Mouse (Mus musculus) hindbrain, embryonic 13.5 days (tissue): Measurements from ENCODE around the gene Lifr. TPM values are rescaled to one million over a fixed set of nuclear protein-coding genes. Genes with fewer than 3 reads are reported as not detected.

ENCODE experiments used
- ATAC-seq: fragments of 200-750 bp; cut with Nextera tagmentation; 2 replicates; pipeline ENCODE4 v1.8.0; 2017; ENCODE audit warnings: moderate TSS enrichment; ENCODE audit not compliant: low FRiP score
- H3K27ac ChIP-seq: fragments of 300-500 bp; sonication (generic); 2 replicates; pipeline ENCODE4 v1.5.1; 2015; ENCODE audit warnings: inconsistent platforms, mild to moderate bottlenecking, moderate library complexity
- H3K27me3 ChIP-seq: fragments of 300-500 bp; sonication (generic); 2 replicates; pipeline ENCODE4 v1.6.1; 2015; ENCODE audit warnings: mild to moderate bottlenecking, inconsistent platforms
- H3K36me3 ChIP-seq: fragments of 300-500 bp; sonication (generic); 2 replicates; pipeline ENCODE4 v1.6.1; 2015; ENCODE audit warnings: mild to moderate bottlenecking, inconsistent platforms
- H3K4me1 ChIP-seq: fragments of 300-500 bp; sonication (generic); replicated peaks from 2 replicates; pipeline ENCODE4 v1.6.1; 2015; ENCODE audit warnings: inconsistent platforms
- H3K4me2 ChIP-seq: fragments of 300-500 bp; sonication (generic); 2 replicates; pipeline ENCODE4 v1.6.1; 2015; ENCODE audit warnings: inconsistent platforms, mild to moderate bottlenecking, moderate library complexity
- H3K4me3 ChIP-seq: fragments of 300-500 bp; sonication (generic); 2 replicates; pipeline ENCODE4 v1.5.1; 2015; ENCODE audit warnings: mild to moderate bottlenecking, inconsistent platforms
- H3K9ac ChIP-seq: fragments of 300-500 bp; sonication (generic); 2 replicates; pipeline ENCODE4 v1.6.1; 2015; ENCODE audit warnings: mild to moderate bottlenecking, inconsistent platforms
- H3K9me3 ChIP-seq: fragments of 300-500 bp; sonication (generic); 2 replicates; pipeline ENCODE4 v1.6.1; 2016; ENCODE audit warnings: inconsistent platforms
- WGBS: fragments of 180-500 bp; shearing (Covaris S2); methylation state at CpG from one replicate; pipeline ENCODE4 v1.1.7; 2015; 5-methylcytosine and 5-hydroxymethylcytosine counted together
- polyA plus RNA-seq: library from polyadenylated mRNA; unstranded; fragments of >200 nt; fragmentation: Nextera tagmentation; extraction: Ambion mirVana; gene quantifications from 2 replicates; pipeline ENCODE4 v1.2.1, GENCODE M21; 2015

Gene Lifr
- polyA plus RNA-seq, 1 experiment from 2014 or later = 19.1 TPM

- Histone ChIP-seq H3K9ac (no peak overlapping the region), H3K27me3 (peaks cover 11% of the 10 kb centered on the region; the same call in 1 of the 2 replicates), H3K4me3 (no peak overlapping the region), H3K4me2 (no peak overlapping the region), H3K27ac (no peak overlapping the region), H3K4me1 (peaks cover 20% of the 10 kb centered on the region), H3K36me3 (no peaks in the 10 kb centered on the region), H3K9me3 (no peaks in the 10 kb centered on the region)
- no peak for ATAC-seq
- WGBS = 56% methylated on average over 11 of the region's 11 CpGs
Measured at GRCm38 (mm10) chr15:7134454-7135052, 44.1 kb downstream of the Lifr start.

DNA sequence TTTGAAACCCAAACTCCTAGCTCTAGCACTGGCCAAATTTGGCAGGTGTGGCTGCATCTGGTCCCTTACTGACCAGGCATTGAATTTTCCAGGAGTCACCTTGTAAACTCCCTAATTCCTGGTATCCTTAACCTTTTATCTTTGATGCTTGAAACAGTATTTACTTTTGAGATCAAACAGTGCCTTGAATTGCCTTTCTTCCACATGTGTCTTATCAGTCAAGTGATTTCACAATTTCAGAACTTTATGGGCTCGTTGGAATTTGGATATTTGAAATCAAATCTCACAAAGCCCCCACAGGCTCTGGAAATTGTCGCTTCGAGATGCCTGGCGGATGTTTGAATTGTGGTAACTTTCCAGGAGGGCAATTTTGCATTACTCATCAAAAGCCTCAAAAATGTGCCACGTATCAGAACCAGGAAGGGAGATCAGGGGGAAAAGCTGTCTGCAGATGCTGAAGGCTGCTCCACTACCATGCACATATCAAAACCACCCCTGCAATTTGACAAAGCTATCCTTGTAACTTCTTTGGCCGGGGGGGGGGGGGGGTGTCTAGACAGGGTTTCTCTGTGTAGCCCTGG is 45.7 kb downstream of the Lifr start:
- Histone ChIP-seq H3K27ac (no peak overlapping the region), H3K9ac (no peak overlapping the region), H3K4me1 (peaks cover 7% of the 10 kb centered on the region), H3K4me3 (no peak overlapping the region), H3K36me3 (no peaks in the 10 kb centered on the region), H3K27me3 (peaks cover 8% of the 10 kb centered on the region; the same call in 1 of the 2 replicates), H3K4me2 (no peak overlapping the region), H3K9me3 (no peaks in the 10 kb centered on the region)
- 89% methylated on average over 6 of the region's 6 CpGs for WGBS
- ATAC-seq = no peak

- Histone ChIP-seq H3K9me3 (no peaks in the 10 kb centered on the region), H3K27ac (no peak overlapping the region), H3K4me2 (no peak overlapping the region), H3K4me3 (no peak overlapping the region), H3K4me1 (no peaks in the 10 kb centered on the region), H3K9ac (no peak overlapping the region), H3K27me3 (0 out of 2 replicates have a peak, but pooled peaks cover 2% of the 10 kb centered on the region), H3K36me3 (no peaks in the 10 kb centered on the region)
- no peak for ATAC-seq
- WGBS = 89% methylated on average over 10 of the region's 10 CpGs
Measured at GRCm38 (mm10) chr15:7136912-7137311, 46.5 kb downstream of the Lifr start.

- H3K4me1 ChIP-seq = no peaks in the 10 kb centered on the region
- H3K36me3 ChIP-seq = no peaks in the 10 kb centered on the region
- ATAC-seq = no peak
- no peak overlapping the region for H3K4me3 ChIP-seq
- no peaks in the 10 kb centered on the region for H3K9me3 ChIP-seq
- H3K9ac ChIP-seq = no peak overlapping the region
- no peak overlapping the region for H3K27ac ChIP-seq
- H3K27me3 ChIP-seq = 0 out of 2 replicates have a peak, but pooled peaks cover 2% of the 10 kb centered on the region
- 85% methylated on average over 12 of the region's 12 CpGs for WGBS
- no peak overlapping the region for H3K4me2 ChIP-seq
Measured at GRCm38 (mm10) chr15:7137607-7138006, 47.2 kb downstream of the Lifr start.

- Histone ChIP-seq H3K36me3 (no peaks in the 10 kb centered on the region), H3K27ac (no peak overlapping the region), H3K9me3 (no peaks in the 10 kb centered on the region), H3K4me2 (no peak overlapping the region), H3K9ac (no peak overlapping the region), H3K27me3 (no peaks in the 10 kb centered on the region), H3K4me1 (no peaks in the 10 kb centered on the region), H3K4me3 (no peak overlapping the region)
- WGBS = 95% methylated on average over 14 of the region's 14 CpGs
- ATAC-seq = no peak
Measured at GRCm38 (mm10) chr15:7138471-7138870, 48.1 kb downstream of the Lifr start.

- Histone ChIP-seq H3K36me3 (no peaks in the 10 kb centered on the region), H3K4me2 (no peak overlapping the region), H3K4me3 (no peak overlapping the region), H3K27ac (no peak overlapping the region), H3K9ac (no peak overlapping the region), H3K9me3 (no peaks in the 10 kb centered on the region), H3K27me3 (no peaks in the 10 kb centered on the region), H3K4me1 (peaks cover 11% of the 10 kb centered on the region)
- 90% methylated on average over 7 of the region's 7 CpGs for WGBS
- ATAC-seq = no peak
Measured at GRCm38 (mm10) chr15:7140322-7140721, 49.9 kb downstream of the Lifr start.

GRCm38 (mm10) chr15:7141246-7141645 is 50.8 kb downstream of the Lifr start:
- Histone ChIP-seq H3K27me3 (no peaks in the 10 kb centered on the region), H3K9me3 (no peaks in the 10 kb centered on the region), H3K4me3 (no peak overlapping the region), H3K36me3 (no peaks in the 10 kb centered on the region), H3K4me1 (peaks cover 15% of the 10 kb centered on the region), H3K4me2 (no peak overlapping the region), H3K9ac (no peak overlapping the region), H3K27ac (no peak overlapping the region)
- ATAC-seq = no peak
- WGBS = 92% methylated on average over 13 of the region's 13 CpGs

GRCm38 (mm10) chr15:7143689-7144170 is 53.3 kb downstream of the Lifr start:
- 76% methylated on average over 15 of the region's 15 CpGs for WGBS
- H3K27ac ChIP-seq = no peak overlapping the region
- H3K4me3 ChIP-seq = no peak overlapping the region
- no peak for ATAC-seq
- H3K27me3 ChIP-seq = no peaks in the 10 kb centered on the region
- H3K4me1 ChIP-seq = peaks cover 15% of the 10 kb centered on the region
- H3K36me3 ChIP-seq = no peaks in the 10 kb centered on the region
- H3K9ac ChIP-seq = no peak overlapping the region
- no peak overlapping the region for H3K4me2 ChIP-seq
- H3K9me3 ChIP-seq = no peaks in the 10 kb centered on the region

DNA sequence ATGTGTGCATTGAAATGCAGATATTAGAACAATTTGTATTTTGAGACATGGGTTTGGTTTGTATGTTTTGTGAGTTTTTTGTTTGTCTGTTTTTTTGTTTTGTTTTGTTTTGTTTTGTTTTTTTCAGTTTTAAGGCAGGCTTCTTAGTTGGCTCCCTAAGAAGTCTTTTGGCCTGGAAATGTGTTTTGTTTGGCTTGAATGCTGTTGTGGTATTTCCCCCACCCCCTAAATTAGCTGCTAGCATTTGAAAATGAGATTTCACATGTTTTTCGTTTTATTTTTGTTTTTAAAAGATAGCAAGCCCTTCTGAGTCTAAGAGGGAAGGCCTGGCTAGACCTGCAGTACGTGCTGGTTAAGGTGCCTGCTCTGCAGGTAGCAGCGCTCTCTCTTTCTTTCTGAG is 54.1 kb downstream of the Lifr start:
- Histone ChIP-seq H3K9ac (no peak overlapping the region), H3K27me3 (no peaks in the 10 kb centered on the region), H3K36me3 (no peaks in the 10 kb centered on the region), H3K27ac (peak overlapping the region; percentile 40; the same call in 1 of the 2 replicates), H3K9me3 (no peaks in the 10 kb centered on the region), H3K4me3 (no peak overlapping the region), H3K4me2 (no peak overlapping the region), H3K4me1 (peaks cover 15% of the 10 kb centered on the region)
- WGBS = 82% methylated on average over 3 of the region's 3 CpGs
- no peak for ATAC-seq

- ATAC-seq = no peak
- Histone ChIP-seq H3K9me3 (no peaks in the 10 kb centered on the region), H3K27ac (peak overlapping the region; percentile 40; the same call in 1 of the 2 replicates), H3K4me1 (peaks cover 15% of the 10 kb centered on the region), H3K4me3 (no peak overlapping the region), H3K9ac (no peak overlapping the region), H3K36me3 (no peaks in the 10 kb centered on the region), H3K4me2 (no peak overlapping the region), H3K27me3 (no peaks in the 10 kb centered on the region)
- 88% methylated on average over 9 of the region's 9 CpGs for WGBS
Measured at GRCm38 (mm10) chr15:7144942-7145341, 54.5 kb downstream of the Lifr start.

GRCm38 (mm10) chr15:7145555-7145954 is 55.1 kb downstream of the Lifr start:
- no peak overlapping the region for H3K4me3 ChIP-seq
- H3K9ac ChIP-seq = no peak overlapping the region
- H3K9me3 ChIP-seq = no peaks in the 10 kb centered on the region
- no peaks in the 10 kb centered on the region for H3K27me3 ChIP-seq
- H3K4me2 ChIP-seq = no peak overlapping the region
- H3K4me1 ChIP-seq = peaks cover 15% of the 10 kb centered on the region
- no peak overlapping the region for H3K27ac ChIP-seq
- WGBS = 81% methylated on average over 5 of the region's 5 CpGs
- no peak for ATAC-seq
- H3K36me3 ChIP-seq = no peaks in the 10 kb centered on the region

DNA sequence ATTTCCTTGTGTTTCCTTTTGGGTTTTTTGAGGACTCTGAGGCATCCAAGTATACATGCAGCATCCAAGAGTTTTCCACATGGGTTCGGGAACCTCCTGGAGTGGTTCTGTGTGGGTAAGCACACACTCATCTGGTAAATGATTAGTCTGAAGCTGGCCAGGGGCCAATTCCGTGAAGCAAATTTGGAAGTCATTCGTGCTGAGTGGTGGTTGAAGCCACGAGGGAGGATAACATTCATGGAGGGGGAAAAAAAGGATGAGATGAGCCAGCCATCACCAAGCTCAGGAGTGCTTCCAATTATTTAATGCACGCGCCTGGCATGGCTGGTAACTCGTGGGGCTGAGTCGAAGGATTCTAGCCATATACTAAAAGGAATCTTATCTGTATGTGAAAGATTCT is 56.1 kb downstream of the Lifr start:
- ATAC-seq = no peak
- Histone ChIP-seq H3K27me3 (no peaks in the 10 kb centered on the region), H3K27ac (no peak overlapping the region), H3K4me2 (no peak overlapping the region), H3K4me1 (peaks cover 15% of the 10 kb centered on the region), H3K9ac (no peak overlapping the region), H3K9me3 (no peaks in the 10 kb centered on the region), H3K36me3 (no peaks in the 10 kb centered on the region), H3K4me3 (no peak overlapping the region)
- 65% methylated on average over 8 of the region's 8 CpGs for WGBS

DNA sequence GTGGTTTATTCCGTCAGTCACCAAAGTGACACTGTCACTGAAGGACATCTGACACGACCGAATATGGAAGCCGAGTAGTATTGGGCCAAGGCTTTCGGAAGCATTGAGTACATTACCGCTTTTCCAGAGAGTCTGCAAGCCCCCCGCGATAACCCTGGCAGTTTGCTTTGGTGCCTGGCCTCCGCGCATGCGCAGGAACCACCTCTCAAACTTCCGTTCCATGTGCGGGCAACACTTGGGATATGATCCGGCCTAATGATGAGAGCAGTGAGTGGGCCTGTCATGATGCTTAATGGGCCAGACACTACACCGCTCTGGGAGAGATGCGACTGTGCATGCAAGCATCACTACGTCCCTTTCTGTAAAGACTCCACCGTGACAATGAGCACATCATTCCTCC is 59.4 kb downstream of the Lifr start:
- WGBS = 92% methylated on average over 18 of the region's 18 CpGs
- H3K9me3 ChIP-seq = no peaks in the 10 kb centered on the region
- peaks cover 28% of the 10 kb centered on the region for H3K4me1 ChIP-seq
- no peak overlapping the region for H3K9ac ChIP-seq
- ATAC-seq = no peak
- H3K4me3 ChIP-seq = no peak overlapping the region
- H3K4me2 ChIP-seq = no peak overlapping the region
- H3K27ac ChIP-seq = no peak overlapping the region
- no peaks in the 10 kb centered on the region for H3K36me3 ChIP-seq
- H3K27me3 ChIP-seq = no peaks in the 10 kb centered on the region
